Mouse (Mus musculus): ENCODE measurements around the gene Rps13. TPM values are rescaled to one million over a fixed set of nuclear protein-coding genes. Genes with fewer than 3 reads are reported as not detected.

Rps13 gene
- polyA plus RNA-seq, 1 experiment = 1,874 TPM

DNA sequence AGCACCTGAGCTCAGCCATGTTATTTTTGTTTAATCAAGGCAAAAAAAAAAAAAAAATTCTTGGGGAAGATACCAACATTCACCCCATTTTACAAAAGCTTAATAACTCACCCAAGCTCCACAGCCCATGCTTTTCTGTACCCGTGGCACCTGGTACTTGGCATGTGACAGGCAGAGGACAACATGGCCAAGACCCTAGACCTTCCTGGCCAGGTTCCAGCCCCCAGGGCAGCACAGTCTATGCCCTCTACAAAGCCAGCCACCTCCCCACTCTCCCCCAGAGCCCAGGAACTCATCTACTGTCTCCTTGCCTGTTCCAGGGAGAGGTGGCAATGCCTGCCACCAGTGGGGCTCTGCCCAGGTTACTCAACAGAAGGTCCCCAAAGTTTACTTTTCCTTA lies 43.4 kb downstream of the Rps13 start:
- peaks cover 8% of the 10 kb centered on the region for H3K27me3 ChIP-seq (ENCODE audit: control insufficient read depth, insufficient read depth, insufficient read length)
- TF ChIP-seq MYOD1 (IDR thresholded peaks at IDR 0.05; ENCODE audit: control insufficient read depth in 1 of 3, insufficient read length in 2 of 3, low read depth in 2 of 3) (no peak), SRF (IDR thresholded peaks at IDR 0.05; ENCODE audit: control insufficient read depth, insufficient read length, low read depth) (no peak), USF1 (IDR thresholded peaks at IDR 0.05; ENCODE audit: low read depth) (no peak), CEBPB (IDR thresholded peaks at IDR 0.05; ENCODE audit: insufficient read depth, poor library complexity, severe bottlenecking) (no peak), TCF12 (IDR thresholded peaks at IDR 0.05; ENCODE audit: insufficient read depth, poor library complexity, severe bottlenecking) (no peak), MAX (IDR thresholded peaks at IDR 0.05; ENCODE audit: low read depth) (no peak), MYOG (IDR thresholded peaks at IDR 0.05; ENCODE audit: control insufficient read depth in 1 of 3, insufficient read depth in 1 of 3, insufficient read length in 2 of 3, low read depth in 2 of 3) (no peak), E2F4 (IDR thresholded peaks at IDR 0.05; ENCODE audit: insufficient read depth) (no peak), POLR2A (IDR thresholded peaks at IDR 0.05; ENCODE audit: insufficient read length, low read depth) (no peak), TCF3 (IDR thresholded peaks at IDR 0.05; ENCODE audit: insufficient read length, low read depth) (no peak), REST (IDR thresholded peaks at IDR 0.05; ENCODE audit: insufficient read depth, insufficient read length) (no peak)
- no peak overlapping the region for H3K4me2 ChIP-seq (ENCODE audit: low read depth)
- H3ac ChIP-seq (ENCODE audit: control insufficient read depth, insufficient read length) = no peak overlapping the region
- H3K79me2 ChIP-seq (ENCODE audit: control insufficient read depth, insufficient read depth) = no peaks in the 10 kb centered on the region
- no peak overlapping the region for H3K4me3 ChIP-seq
- H3K36me3 ChIP-seq (ENCODE audit: control insufficient read depth, insufficient read depth) = no peaks in the 10 kb centered on the region

DNA sequence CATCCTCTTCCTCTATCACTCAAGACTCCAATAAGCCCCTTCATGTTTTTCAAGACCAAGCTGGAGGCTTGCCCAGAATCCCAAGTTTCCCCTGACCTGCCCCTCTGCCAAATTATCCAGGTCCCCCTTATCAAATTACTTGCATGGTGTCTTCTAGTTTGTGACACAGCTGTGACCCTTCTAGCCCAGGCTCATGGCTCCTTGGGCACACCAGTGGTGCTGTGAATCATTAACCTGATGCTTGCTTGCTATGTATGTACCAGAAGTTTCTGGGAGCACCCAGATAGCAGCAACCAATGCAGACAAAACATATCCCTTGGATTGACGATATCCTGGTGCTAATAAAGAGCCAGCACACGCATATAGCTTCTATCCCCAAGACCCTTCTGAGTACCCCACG lies 45.0 kb downstream of the Rps13 start:
- Histone ChIP-seq H3K36me3 (ENCODE audit: control insufficient read depth, insufficient read depth) (no peaks in the 10 kb centered on the region), H3K4me3 (no peak overlapping the region), H3ac (ENCODE audit: control insufficient read depth, insufficient read length) (no peak overlapping the region), H3K79me2 (ENCODE audit: control insufficient read depth, insufficient read depth) (no peaks in the 10 kb centered on the region), H3K27me3 (ENCODE audit: control insufficient read depth, insufficient read depth, insufficient read length) (peaks cover 13% of the 10 kb centered on the region), H3K4me2 (ENCODE audit: low read depth) (no peak overlapping the region)
- no peak for TF ChIP-seq USF1 (IDR thresholded peaks at IDR 0.05; ENCODE audit: low read depth)
- no peak for TF ChIP-seq MAX (IDR thresholded peaks at IDR 0.05; ENCODE audit: low read depth)
- TF ChIP-seq POLR2AphosphoS2 (IDR thresholded peaks at IDR 0.05; ENCODE audit: insufficient read length, low read depth) = no peak
- TF ChIP-seq POLR2A (IDR thresholded peaks at IDR 0.05; ENCODE audit: insufficient read length, low read depth) = no peak
- TF ChIP-seq SRF (IDR thresholded peaks at IDR 0.05; ENCODE audit: control insufficient read depth, insufficient read length, low read depth) = no peak
- TF ChIP-seq E2F4 (IDR thresholded peaks at IDR 0.05; ENCODE audit: insufficient read depth) = no peak
- TF ChIP-seq TCF3 (IDR thresholded peaks at IDR 0.05; ENCODE audit: insufficient read length, low read depth) = no peak
- TF ChIP-seq CEBPB (IDR thresholded peaks at IDR 0.05; ENCODE audit: insufficient read depth, poor library complexity, severe bottlenecking) = no peak
- TF ChIP-seq TCF12 (IDR thresholded peaks at IDR 0.05; ENCODE audit: insufficient read depth, poor library complexity, severe bottlenecking) = no peak
- no peak for TF ChIP-seq MYOG (IDR thresholded peaks at IDR 0.05; ENCODE audit: control insufficient read depth in 1 of 3, insufficient read depth in 1 of 3, insufficient read length in 2 of 3, low read depth in 2 of 3)
- TF ChIP-seq REST (IDR thresholded peaks at IDR 0.05; ENCODE audit: insufficient read depth, insufficient read length) = no peak
- no peak for TF ChIP-seq MYOD1 (IDR thresholded peaks at IDR 0.05; ENCODE audit: control insufficient read depth in 1 of 3, insufficient read length in 2 of 3, low read depth in 2 of 3)

DNA sequence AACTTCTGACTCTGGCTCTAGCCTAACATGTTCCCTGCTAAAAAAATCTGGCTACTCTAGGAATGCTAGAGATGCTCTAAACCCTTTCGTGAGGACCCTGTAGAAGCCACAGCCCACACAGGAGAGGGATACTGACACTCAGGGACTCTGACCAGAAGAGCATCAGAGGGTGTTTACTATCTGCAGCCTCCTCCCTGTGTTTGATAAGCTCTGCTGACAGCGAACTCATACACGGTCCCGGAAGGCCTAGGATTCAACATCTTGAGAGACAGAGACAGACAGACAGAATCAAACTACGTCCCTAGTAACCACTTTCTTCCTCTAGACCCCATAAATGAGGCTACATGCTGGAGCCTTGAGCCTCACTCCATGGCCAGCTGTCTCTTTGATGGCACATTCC lies 46.0 kb downstream of the Rps13 start:
- H3K4me2 ChIP-seq (ENCODE audit: low read depth) = no peak overlapping the region
- no peaks in the 10 kb centered on the region for H3K36me3 ChIP-seq (ENCODE audit: control insufficient read depth, insufficient read depth)
- H3K4me3 ChIP-seq = no peak overlapping the region
- H3K27me3 ChIP-seq (ENCODE audit: control insufficient read depth, insufficient read depth, insufficient read length) = peaks cover 17% of the 10 kb centered on the region
- TF ChIP-seq CEBPB (IDR thresholded peaks at IDR 0.05; ENCODE audit: insufficient read depth, poor library complexity, severe bottlenecking) (no peak), MYOD1 (IDR thresholded peaks at IDR 0.05; ENCODE audit: control insufficient read depth in 1 of 3, insufficient read length in 2 of 3, low read depth in 2 of 3) (no peak), MYOG (IDR thresholded peaks at IDR 0.05; ENCODE audit: control insufficient read depth in 1 of 3, insufficient read depth in 1 of 3, insufficient read length in 2 of 3, low read depth in 2 of 3) (no peak), USF1 (IDR thresholded peaks at IDR 0.05; ENCODE audit: low read depth) (no peak), REST (IDR thresholded peaks at IDR 0.05; ENCODE audit: insufficient read depth, insufficient read length) (no peak), E2F4 (IDR thresholded peaks at IDR 0.05; ENCODE audit: insufficient read depth) (no peak), TCF3 (IDR thresholded peaks at IDR 0.05; ENCODE audit: insufficient read length, low read depth) (no peak), POLR2A (IDR thresholded peaks at IDR 0.05; ENCODE audit: insufficient read length, low read depth) (no peak), MAX (IDR thresholded peaks at IDR 0.05; ENCODE audit: low read depth) (no peak), POLR2AphosphoS2 (IDR thresholded peaks at IDR 0.05; ENCODE audit: insufficient read length, low read depth) (no peak), SRF (IDR thresholded peaks at IDR 0.05; ENCODE audit: control insufficient read depth, insufficient read length, low read depth) (no peak), TCF12 (IDR thresholded peaks at IDR 0.05; ENCODE audit: insufficient read depth, poor library complexity, severe bottlenecking) (no peak)
- no peaks in the 10 kb centered on the region for H3K79me2 ChIP-seq (ENCODE audit: control insufficient read depth, insufficient read depth)
- no peak overlapping the region for H3ac ChIP-seq (ENCODE audit: control insufficient read depth, insufficient read length)

DNA sequence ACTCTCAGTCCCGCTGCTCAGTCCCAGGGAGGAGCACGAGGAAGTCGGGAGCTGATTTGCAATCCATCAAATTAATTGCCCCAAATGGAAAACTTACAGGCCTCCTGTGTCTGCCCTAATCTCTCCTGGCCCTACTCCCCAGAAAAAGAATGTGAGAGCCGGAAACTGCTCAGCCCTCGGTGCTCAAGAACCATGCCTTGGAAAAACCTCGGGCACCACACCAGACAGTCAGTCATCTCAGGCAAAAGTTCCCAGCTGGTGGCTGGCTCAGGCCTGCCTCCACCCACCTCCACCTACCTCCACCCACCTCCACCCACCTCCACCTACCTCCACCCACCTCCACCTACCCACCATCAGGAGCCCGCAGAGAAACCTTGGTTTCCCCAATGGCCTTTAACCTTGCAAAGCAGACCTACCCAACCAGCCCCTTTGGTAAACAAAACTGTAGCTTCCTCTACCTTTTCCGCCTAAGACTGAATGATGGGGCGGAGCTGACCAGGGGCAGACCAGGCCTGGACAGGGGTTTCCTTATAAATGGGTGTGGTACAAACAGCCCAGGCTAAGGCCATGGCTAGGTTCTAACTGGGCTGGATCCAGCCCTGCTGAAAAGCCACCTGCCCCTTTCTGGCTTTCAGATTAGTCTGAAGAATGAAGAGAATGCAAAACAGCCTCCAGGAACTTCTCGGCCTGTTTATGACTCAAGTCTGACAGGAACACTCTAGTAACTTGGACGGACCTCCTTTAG lies 47.2 kb downstream of the Rps13 start:
- H3ac ChIP-seq (ENCODE audit: control insufficient read depth, insufficient read length) = no peak overlapping the region
- no peak overlapping the region for H3K4me2 ChIP-seq (ENCODE audit: low read depth)
- H3K4me3 ChIP-seq = no peak overlapping the region
- H3K79me2 ChIP-seq (ENCODE audit: control insufficient read depth, insufficient read depth) = no peaks in the 10 kb centered on the region
- TF ChIP-seq POLR2AphosphoS2 (IDR thresholded peaks at IDR 0.05; ENCODE audit: insufficient read length, low read depth) (no peak), REST (IDR thresholded peaks at IDR 0.05; ENCODE audit: insufficient read depth, insufficient read length) (no peak), MAX (IDR thresholded peaks at IDR 0.05; ENCODE audit: low read depth) (no peak), TCF12 (IDR thresholded peaks at IDR 0.05; ENCODE audit: insufficient read depth, poor library complexity, severe bottlenecking) (no peak), MYOG (IDR thresholded peaks at IDR 0.05; ENCODE audit: control insufficient read depth in 1 of 3, insufficient read depth in 1 of 3, insufficient read length in 2 of 3, low read depth in 2 of 3) (no peak), POLR2A (IDR thresholded peaks at IDR 0.05; ENCODE audit: insufficient read length, low read depth) (no peak), MYOD1 (IDR thresholded peaks at IDR 0.05; ENCODE audit: control insufficient read depth in 1 of 3, insufficient read length in 2 of 3, low read depth in 2 of 3) (no peak), USF1 (IDR thresholded peaks at IDR 0.05; ENCODE audit: low read depth) (no peak), E2F4 (IDR thresholded peaks at IDR 0.05; ENCODE audit: insufficient read depth) (no peak), CEBPB (IDR thresholded peaks at IDR 0.05; ENCODE audit: insufficient read depth, poor library complexity, severe bottlenecking) (no peak), SRF (IDR thresholded peaks at IDR 0.05; ENCODE audit: control insufficient read depth, insufficient read length, low read depth) (no peak)
- peaks cover 10% of the 10 kb centered on the region for H3K27me3 ChIP-seq (ENCODE audit: control insufficient read depth, insufficient read depth, insufficient read length)
- H3K36me3 ChIP-seq (ENCODE audit: control insufficient read depth, insufficient read depth) = no peaks in the 10 kb centered on the region
